Mouse (Mus musculus) thymus, postnatal 25 days (tissue): Measurements from ENCODE around the gene Ablim1.

ENCODE experiments used
- DNase-seq: peaks from one replicate; pipeline ENCODE4 v3.0.0; 2022

The Ablim1 gene

GRCm38 (mm10) chr19:57297447-57297846 is 17.3 kb downstream of the Ablim1 start:
- no peak for DNase-seq

GRCm38 (mm10) chr19:57296539-57296938 is 18.2 kb downstream of the Ablim1 start:
- DNase-seq = no peak

DNA sequence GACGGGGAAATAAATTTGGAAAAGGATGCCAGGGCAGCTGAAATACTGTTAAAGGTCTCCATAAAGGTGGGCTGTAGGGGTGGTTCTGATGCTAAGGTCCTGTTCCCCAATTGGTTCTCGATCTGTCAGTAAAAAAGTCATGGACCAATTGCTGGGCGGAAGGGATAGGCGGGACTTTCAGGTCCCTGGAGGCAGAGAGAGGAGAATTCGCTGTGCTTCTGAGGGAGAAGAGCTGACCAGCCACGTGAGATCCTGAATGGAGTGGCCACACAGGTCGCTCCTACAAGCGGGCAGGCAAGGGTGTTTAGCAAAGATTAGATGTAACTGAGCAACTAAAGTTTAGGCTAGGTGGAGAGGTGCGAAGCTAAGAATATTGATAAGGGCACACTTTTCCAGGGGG is 19.2 kb downstream of the Ablim1 start:
- DNase-seq = no peak

DNA sequence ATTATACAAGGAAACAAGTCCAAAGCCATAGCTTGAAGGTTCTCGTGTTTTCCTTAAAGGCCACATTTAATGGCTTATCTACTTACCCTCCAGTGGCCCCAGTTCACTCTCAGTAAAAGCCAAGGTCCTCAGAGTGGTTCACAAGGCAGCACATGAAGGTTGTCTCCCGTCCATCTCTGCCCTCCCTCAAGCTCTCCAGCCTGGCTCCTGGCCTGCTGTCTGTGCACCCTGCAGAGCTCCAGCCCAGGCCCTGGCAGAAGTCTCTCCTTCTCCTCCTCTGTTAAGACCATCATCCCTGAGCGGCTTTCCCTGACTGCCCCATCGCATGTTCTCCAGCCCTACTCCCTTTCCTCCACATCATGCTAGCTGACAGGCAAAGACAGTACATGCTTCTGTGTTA is 20.4 kb downstream of the Ablim1 start:
- DNase-seq = no peak

- DNase-seq = no peak
Measured at GRCm38 (mm10) chr19:57293737-57294136, 21.0 kb downstream of the Ablim1 start.

DNA sequence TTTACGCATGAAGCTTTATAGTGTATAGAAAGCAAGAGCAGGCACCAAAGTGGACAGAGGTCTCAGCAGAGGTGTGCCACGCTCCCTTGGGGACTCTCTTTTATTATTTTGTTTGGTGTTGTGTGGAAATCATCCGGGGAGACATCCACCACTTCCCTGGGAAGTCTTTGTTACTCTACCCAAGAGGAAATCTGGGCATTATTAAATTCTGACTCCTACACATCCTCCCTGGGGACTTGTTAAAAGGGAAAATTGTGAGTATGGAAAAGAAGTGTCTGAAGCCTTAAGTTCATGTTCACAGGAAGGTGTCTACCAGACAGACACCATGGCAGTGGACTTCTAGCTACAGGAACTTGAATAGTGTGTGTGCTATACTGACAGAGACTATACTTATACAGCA is 31.4 kb downstream of the Ablim1 start:
- no peak for DNase-seq

DNA sequence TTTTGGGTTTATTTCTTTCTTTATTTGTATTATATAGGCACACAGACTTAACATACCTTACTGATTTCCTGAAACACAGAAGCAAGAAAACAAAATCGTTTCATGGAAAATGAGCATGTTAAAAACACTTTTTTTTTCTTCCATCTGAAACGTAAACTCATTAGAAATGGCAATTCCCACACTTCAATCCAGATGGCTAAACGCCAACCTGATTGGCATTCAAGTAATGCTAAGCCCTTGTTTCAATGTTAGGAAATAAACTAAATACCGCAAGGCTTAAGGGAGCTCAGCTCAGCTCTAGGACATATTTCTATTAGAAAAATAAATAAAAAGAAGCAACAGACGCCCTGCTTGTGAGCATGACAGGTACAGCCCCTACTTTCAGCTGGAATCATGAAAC is 32.1 kb downstream of the Ablim1 start:
- no peak for DNase-seq

DNA sequence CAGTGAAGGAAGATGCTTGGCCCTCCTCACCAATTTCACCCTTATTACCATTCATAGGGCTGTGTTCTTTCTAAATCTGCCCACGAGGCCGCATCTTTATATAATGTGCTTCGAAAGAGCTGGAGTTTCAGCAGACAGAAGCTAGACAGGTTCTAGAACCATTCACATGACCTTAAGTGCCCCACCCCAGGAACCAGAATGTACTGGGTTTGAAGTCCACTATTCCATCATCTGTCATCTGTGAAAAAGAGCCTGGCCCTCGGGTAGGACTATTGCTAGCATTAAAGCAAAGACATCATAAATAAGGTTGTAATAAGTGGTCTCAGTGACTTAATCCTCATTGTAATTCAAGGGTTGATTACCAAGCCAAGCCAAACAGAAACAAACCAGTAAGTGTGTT is 35.1 kb downstream of the Ablim1 start:
- no peak for DNase-seq

DNA sequence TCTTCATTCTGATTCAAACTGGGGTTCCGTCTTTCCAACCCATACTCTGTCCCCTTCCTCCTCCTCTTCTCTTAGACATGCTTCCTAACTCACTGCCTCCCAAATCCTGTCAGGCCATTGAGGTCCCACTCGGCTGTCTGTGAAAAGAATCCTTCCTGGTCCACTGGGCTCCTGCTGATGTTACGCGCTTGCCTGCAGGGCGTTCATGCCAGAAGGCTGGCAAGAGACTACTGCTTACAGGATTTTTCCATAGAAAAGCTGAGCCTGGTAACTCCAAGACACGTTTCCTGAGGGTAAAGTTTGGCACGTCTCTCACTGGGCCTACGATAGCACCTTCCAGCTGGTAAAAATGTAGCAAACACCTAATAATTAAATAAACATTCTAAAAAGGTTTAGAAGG is 36.5 kb downstream of the Ablim1 start:
- no peak for DNase-seq

- DNase-seq = no peak
Measured at GRCm38 (mm10) chr19:57277010-57277409, 37.7 kb downstream of the Ablim1 start.

DNA sequence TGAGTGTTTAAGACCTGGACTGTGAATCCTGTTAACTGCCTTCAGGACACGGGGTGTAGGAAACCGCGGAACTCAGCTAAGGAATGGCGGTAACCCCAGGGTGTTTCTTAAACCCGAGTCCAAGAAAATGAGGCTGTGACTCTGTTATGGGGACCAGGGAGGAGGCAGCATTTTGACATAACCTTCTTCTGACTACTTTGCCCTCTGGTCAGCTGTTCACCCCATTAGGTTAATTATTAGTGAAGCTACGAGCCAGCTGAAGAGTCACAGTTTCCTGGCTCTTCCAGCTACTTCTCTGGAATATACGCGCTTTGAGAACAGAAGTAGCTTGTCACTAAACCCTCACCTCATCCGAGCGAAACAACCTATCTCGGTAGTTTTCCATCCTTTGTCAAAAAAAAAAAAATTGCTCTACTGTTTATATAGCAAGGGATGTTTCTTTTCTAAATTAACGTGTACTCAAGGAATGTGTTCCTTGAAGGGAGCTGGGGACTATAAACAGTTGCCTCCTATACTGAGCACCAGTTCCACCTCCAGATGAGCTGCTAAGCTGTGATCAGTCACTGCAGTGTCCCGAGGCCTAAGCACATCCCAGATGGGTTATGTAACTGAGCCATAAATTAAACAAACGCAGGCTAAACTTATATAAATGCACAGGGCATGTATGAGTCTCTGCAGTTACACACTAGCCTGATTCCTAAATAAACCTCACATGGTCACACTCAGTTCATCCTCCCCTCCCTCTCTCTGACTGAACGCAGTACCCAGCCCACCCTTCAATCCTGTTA is 39.4 kb downstream of the Ablim1 start:
- DNase-seq = no peak

GRCm38 (mm10) chr19:57274717-57275116 is 40.0 kb downstream of the Ablim1 start:
- no peak for DNase-seq

DNA sequence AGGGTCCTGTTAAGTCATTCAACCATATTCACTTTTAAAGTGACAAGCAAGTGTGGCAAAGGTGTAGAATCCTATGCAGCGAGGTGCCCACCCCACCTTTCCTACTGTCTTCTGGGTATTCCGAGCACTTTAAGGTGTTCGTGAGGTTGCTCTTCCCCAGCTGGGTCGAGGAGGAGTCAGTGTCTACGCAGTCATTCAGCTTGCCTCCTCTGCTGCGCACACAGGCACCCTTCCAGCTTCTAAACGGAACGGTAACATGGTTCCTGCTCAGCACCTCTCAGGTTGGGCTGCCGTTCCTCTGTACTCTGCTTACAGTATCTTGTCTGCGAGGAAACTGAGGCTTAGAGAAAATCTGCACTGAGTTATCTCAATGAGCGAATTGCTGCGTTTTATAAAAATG is 40.4 kb downstream of the Ablim1 start:
- DNase-seq = no peak

DNA sequence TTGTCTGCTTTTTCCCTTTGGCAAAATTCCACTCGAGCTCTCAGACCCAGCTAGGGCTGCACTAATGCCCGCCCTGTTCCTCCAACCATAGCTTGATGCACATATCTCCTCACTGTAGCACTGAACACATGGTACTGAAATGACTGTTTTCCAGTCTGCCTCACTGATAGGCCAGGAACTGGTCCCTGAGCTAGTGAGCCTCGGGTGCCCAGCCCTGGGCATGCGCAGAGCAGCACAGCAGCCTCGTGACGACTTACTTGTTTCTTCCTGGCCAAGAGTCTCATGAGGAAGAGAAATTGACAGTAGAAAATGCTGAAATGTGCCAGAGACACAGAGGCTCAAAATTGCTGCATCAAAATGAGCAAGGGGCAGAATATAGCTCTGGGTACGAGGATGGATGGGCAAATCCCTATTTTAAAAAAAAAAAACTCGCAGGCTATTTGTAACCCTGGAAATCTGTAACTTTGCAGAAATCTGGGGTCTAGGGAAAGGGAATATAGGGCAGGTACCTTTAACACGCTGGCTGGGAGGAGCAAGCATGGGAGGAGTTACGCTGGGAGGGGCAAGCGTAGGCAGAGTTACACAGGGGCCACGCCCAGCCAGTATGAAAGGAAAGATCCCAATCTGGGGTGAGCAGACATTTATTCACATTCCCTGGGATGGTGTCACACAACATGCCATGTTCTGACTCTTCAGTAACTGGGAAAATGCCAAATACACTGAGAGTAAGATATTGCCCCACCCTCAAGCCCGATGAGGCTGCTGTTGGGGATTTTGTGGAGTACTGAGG is 41.7 kb downstream of the Ablim1 start:
- peak; percentile 45 for DNase-seq

DNA sequence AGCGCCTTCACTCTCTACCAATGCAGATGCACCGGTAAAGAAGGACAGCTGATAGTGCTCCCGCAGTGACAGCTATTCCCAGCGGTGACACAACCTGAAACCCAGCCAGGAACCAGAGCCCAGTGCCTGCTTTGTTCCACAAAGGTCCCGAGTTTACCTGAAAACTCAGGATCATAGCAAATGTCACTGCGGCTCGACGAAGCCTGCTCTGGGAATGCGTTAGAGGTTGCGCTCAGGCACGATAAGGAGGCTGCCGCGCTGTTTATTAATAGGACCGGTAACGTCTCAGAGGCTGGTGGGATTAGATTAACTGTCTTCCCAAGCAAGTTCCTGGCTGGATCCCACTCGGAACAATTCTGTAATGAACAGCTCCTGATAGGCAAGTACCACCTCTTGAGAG is 43.0 kb downstream of the Ablim1 start:
- no peak for DNase-seq

GRCm38 (mm10) chr19:57270711-57271110 is 44.0 kb downstream of the Ablim1 start:
- no peak for DNase-seq

DNA sequence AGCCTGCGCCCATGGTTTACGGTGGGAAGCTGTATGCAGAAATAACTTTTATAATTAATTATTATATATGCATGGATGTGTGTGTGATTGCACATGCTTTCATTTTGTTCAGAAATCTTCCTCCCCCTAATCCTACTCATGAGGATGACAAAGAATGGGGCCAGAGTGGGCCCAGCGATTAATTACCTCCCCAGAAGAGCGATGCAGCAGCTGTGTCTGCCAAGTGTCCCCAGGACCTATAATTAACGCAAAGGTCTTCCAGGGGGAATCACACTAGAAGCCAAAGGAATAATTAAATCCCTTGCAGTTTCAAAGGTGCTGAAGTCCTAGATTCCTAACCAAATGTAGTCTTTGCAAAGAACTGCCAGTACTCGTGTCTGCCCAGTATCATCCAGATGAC is 44.9 kb downstream of the Ablim1 start:
- no peak for DNase-seq

DNA sequence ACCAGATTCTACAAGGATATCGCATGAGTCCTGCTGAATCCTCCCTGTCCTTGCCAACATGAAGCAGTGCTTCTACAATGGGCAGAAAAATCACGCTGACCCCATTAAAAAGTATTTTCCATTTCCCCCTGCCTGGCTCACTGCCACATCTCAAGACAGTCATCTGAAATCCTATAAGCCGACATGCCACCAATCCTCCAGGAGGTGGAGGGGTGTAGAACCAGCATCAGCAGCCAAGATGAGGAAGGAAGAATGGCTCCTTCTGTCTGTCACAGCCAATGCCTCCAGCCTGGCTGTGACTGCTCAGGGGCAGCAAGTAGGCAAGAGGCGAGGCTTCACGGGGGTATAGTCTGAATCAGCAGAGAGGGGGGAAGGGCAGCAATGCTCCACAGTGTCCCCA is 47.2 kb downstream of the Ablim1 start:
- no peak for DNase-seq

GRCm38 (mm10) chr19:57266374-57267085 is 48.2 kb downstream of the Ablim1 start:
- DNase-seq = no peak

- no peak for DNase-seq
Measured at GRCm38 (mm10) chr19:57264296-57264947, 50.3 kb downstream of the Ablim1 start.

GRCm38 (mm10) chr19:57257801-57258200 is 56.9 kb downstream of the Ablim1 start:
- no peak for DNase-seq

DNA sequence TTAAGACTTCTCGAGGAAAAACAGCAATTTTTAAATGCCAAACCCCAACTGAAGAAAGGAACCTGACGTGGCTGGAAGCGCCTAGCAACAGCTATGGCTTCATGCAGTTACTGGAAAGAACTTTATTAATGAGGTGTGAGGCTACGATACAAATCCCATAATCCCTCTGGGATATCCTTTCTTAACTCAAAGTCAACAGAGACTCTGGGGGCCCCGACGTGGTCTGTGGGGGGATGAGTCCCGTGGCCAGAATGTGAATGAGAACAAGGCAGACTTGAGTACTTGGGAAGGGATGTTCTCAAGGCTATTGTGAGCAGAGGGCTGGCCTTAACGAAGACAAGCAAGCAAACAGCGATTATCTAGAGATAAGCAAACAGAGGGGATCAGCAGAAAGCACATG is 58.1 kb downstream of the Ablim1 start:
- DNase-seq = no peak

GRCm38 (mm10) chr19:57255157-57255556 is 59.6 kb downstream of the Ablim1 start:
- no peak for DNase-seq
